Mouse (Mus musculus): ENCODE data around the gene Tnfsf9. TPM values are rescaled to one million over a fixed set of nuclear protein-coding genes. Genes with fewer than 3 reads are reported as not detected.

Tnfsf9 gene
- polyA plus RNA-seq, 1 experiment, result 0.04 TPM

- Histone ChIP-seq H3K4me1 (ENCODE audit: control insufficient read depth) (no peaks in the 10 kb centered on the region), H3K9me3 (ENCODE audit: control insufficient read depth, low read length) (no peaks in the 10 kb centered on the region), H3K36me3 (ENCODE audit: control insufficient read depth) (no peaks in the 10 kb centered on the region), H3K4me3 (replicated peaks) (no peak overlapping the region), H3K27me3 (ENCODE audit: control insufficient read depth) (peaks cover 25% of the 10 kb centered on the region)
- TF ChIP-seq TAL1 (IDR thresholded peaks at IDR 0.05; ENCODE audit: low read length), result no peak
- no peak for TF ChIP-seq GATA1 (IDR thresholded peaks at IDR 0.05; ENCODE audit: low read length)
Observed at GRCm38 (mm10) chr17:57085970-57086757, 19.0 kb upstream of the Tnfsf9 start.

GRCm38 (mm10) chr17:57087049-57087832 is 17.9 kb upstream of the Tnfsf9 start, which contains the start of gene Tubb4a:
Gene Tubb4a, minus strand, starts transcription at chr17:57087782.
- Histone ChIP-seq H3K4me1 (ENCODE audit: control insufficient read depth) (no peaks in the 10 kb centered on the region), H3K36me3 (ENCODE audit: control insufficient read depth) (no peaks in the 10 kb centered on the region), H3K4me3 (replicated peaks) (no peak within 1 kb of the TSS), H3K27me3 (ENCODE audit: control insufficient read depth) (peaks cover 25% of the 10 kb centered on the region), H3K9me3 (ENCODE audit: control insufficient read depth, low read length) (no peaks in the 10 kb centered on the region)
- no peak for TF ChIP-seq TAL1 (IDR thresholded peaks at IDR 0.05; ENCODE audit: low read length)
- TF ChIP-seq GATA1 (IDR thresholded peaks at IDR 0.05; ENCODE audit: low read length), result no peak

GRCm38 (mm10) chr17:57094222-57094621 is 10.9 kb upstream of the Tnfsf9 start:
- peaks cover 10% of the 10 kb centered on the region for H3K4me1 ChIP-seq (ENCODE audit: control insufficient read depth)
- TF ChIP-seq GATA1 (IDR thresholded peaks at IDR 0.05; ENCODE audit: low read length) (no peak), TAL1 (IDR thresholded peaks at IDR 0.05; ENCODE audit: low read length) (no peak)
- H3K9me3 ChIP-seq (ENCODE audit: control insufficient read depth, low read length), result no peaks in the 10 kb centered on the region
- H3K27me3 ChIP-seq (ENCODE audit: control insufficient read depth), result peaks cover 3% of the 10 kb centered on the region; the same call in 1 of the 2 replicates
- no peaks in the 10 kb centered on the region for H3K36me3 ChIP-seq (ENCODE audit: control insufficient read depth)
- no peak overlapping the region for H3K4me3 ChIP-seq (replicated peaks)

- TF ChIP-seq TAL1 (IDR thresholded peaks at IDR 0.05; ENCODE audit: low read length), result no peak
- no peak for TF ChIP-seq GATA1 (IDR thresholded peaks at IDR 0.05; ENCODE audit: low read length)
- Histone ChIP-seq H3K4me1 (ENCODE audit: control insufficient read depth) (peaks cover 19% of the 10 kb centered on the region), H3K4me3 (replicated peaks) (no peak overlapping the region), H3K9me3 (ENCODE audit: control insufficient read depth, low read length) (no peaks in the 10 kb centered on the region), H3K27me3 (ENCODE audit: control insufficient read depth) (peaks cover 3% of the 10 kb centered on the region; the same call in 1 of the 2 replicates), H3K36me3 (ENCODE audit: control insufficient read depth) (no peaks in the 10 kb centered on the region)
Observed at GRCm38 (mm10) chr17:57095855-57096622, 9.1 kb upstream of the Tnfsf9 start.

- H3K4me1 ChIP-seq (ENCODE audit: control insufficient read depth), result peaks cover 19% of the 10 kb centered on the region
- H3K4me3 ChIP-seq (replicated peaks), result no peak overlapping the region
- TF ChIP-seq TAL1 (IDR thresholded peaks at IDR 0.05; ENCODE audit: low read length) (no peak), GATA1 (IDR thresholded peaks at IDR 0.05; ENCODE audit: low read length) (no peak)
- H3K36me3 ChIP-seq (ENCODE audit: control insufficient read depth), result no peaks in the 10 kb centered on the region
- H3K9me3 ChIP-seq (ENCODE audit: control insufficient read depth, low read length), result no peaks in the 10 kb centered on the region
- peaks cover 3% of the 10 kb centered on the region; the same call in 1 of the 2 replicates for H3K27me3 ChIP-seq (ENCODE audit: control insufficient read depth)
Observed at GRCm38 (mm10) chr17:57096623-57096920, 8.6 kb upstream of the Tnfsf9 start.

- no peak overlapping the region for H3K4me3 ChIP-seq (replicated peaks)
Observed at GRCm38 (mm10) chr17:57098321-57098720, 6.8 kb upstream of the Tnfsf9 start.

GRCm38 (mm10) chr17:57099629-57100325 is 5.3 kb upstream of the Tnfsf9 start:
- H3K4me3 ChIP-seq (replicated peaks), result no peak overlapping the region
- H3K9me3 ChIP-seq (ENCODE audit: control insufficient read depth, low read length), result no peaks in the 10 kb centered on the region
- no peaks in the 10 kb centered on the region for H3K36me3 ChIP-seq (ENCODE audit: control insufficient read depth)
- H3K4me1 ChIP-seq (ENCODE audit: control insufficient read depth), result peaks cover 17% of the 10 kb centered on the region
- peaks cover 16% of the 10 kb centered on the region for H3K27me3 ChIP-seq (ENCODE audit: control insufficient read depth)
- TF ChIP-seq TAL1 (IDR thresholded peaks at IDR 0.05; ENCODE audit: low read length) (no peak), GATA1 (IDR thresholded peaks at IDR 0.05; ENCODE audit: low read length) (no peak)

More at GRCm38 (mm10) chr17:57098321-57098720, 6.8 kb upstream of the Tnfsf9 start:
- TF ChIP-seq TAL1 (IDR thresholded peaks at IDR 0.05; ENCODE audit: low read length) (no peak), GATA1 (IDR thresholded peaks at IDR 0.05; ENCODE audit: low read length) (no peak)
- H3K4me1 ChIP-seq (ENCODE audit: control insufficient read depth), result peaks cover 19% of the 10 kb centered on the region
- H3K36me3 ChIP-seq (ENCODE audit: control insufficient read depth), result no peaks in the 10 kb centered on the region
- no peaks in the 10 kb centered on the region for H3K9me3 ChIP-seq (ENCODE audit: control insufficient read depth, low read length)
- peaks cover 3% of the 10 kb centered on the region; the same call in 1 of the 2 replicates for H3K27me3 ChIP-seq (ENCODE audit: control insufficient read depth)

GRCm38 (mm10) chr17:57102276-57102675 is 2.8 kb upstream of the Tnfsf9 start:
- Histone ChIP-seq H3K4me1 (ENCODE audit: control insufficient read depth) (peaks cover 14% of the 10 kb centered on the region), H3K4me3 (replicated peaks) (no peak overlapping the region), H3K9me3 (ENCODE audit: control insufficient read depth, low read length) (no peaks in the 10 kb centered on the region), H3K27me3 (ENCODE audit: control insufficient read depth) (peaks cover 37% of the 10 kb centered on the region), H3K36me3 (ENCODE audit: control insufficient read depth) (no peaks in the 10 kb centered on the region)
- TF ChIP-seq GATA1 (IDR thresholded peaks at IDR 0.05; ENCODE audit: low read length), result no peak
